Mouse (Mus musculus): ENCODE data around the gene Ust. TPM values are rescaled to one million over a fixed set of nuclear protein-coding genes. Genes with fewer than 3 reads are reported as not detected.

The Ust gene
- total and polyA plus RNA-seq, 2 experiments from 2014 or later, result 8.0 to 14.8 TPM

GRCm38 (mm10) chr10:8468651-8469386 lies 49.8 kb downstream of the Ust start:
- Histone ChIP-seq H3K4me1 (ENCODE audit: insufficient read depth, low read length) (no peaks in the 10 kb centered on the region), H3K4me2 (ENCODE audit: low read depth, low read length) (no peak overlapping the region), H3K36me3 (ENCODE audit: insufficient read depth, low read length) (no peaks in the 10 kb centered on the region), H3K27ac (no peak overlapping the region), H3K27me3 (ENCODE audit: insufficient read depth, low read length) (no peaks in the 10 kb centered on the region), H3K9me3 (ENCODE audit: low read length) (no peaks in the 10 kb centered on the region), H3K9ac (replicated peaks; ENCODE audit: low read length) (no peak overlapping the region), H3K4me3 (ENCODE audit: low read length) (no peak overlapping the region)
- 81% methylated on average over 5 of the region's 5 CpGs for WGBS
- DNase-seq (ENCODE audit: low spot score) (no peak), ATAC-seq (no peak)
- TF ChIP-seq CTCF (IDR thresholded peaks at IDR 0.05; ENCODE audit: low read depth), result no peak

GRCm38 (mm10) chr10:8465918-8466317 lies 52.7 kb downstream of the Ust start:
- no peaks in the 10 kb centered on the region for H3K36me3 ChIP-seq (ENCODE audit: insufficient read depth, low read length)
- no peaks in the 10 kb centered on the region for H3K27me3 ChIP-seq (ENCODE audit: insufficient read depth, low read length)
- H3K4me3 ChIP-seq (ENCODE audit: low read length), result no peak overlapping the region
- no peaks in the 10 kb centered on the region for H3K4me1 ChIP-seq (ENCODE audit: insufficient read depth, low read length)
- H3K9me3 ChIP-seq (ENCODE audit: low read length), result no peaks in the 10 kb centered on the region
- no peak overlapping the region for H3K27ac ChIP-seq
- H3K9ac ChIP-seq (replicated peaks; ENCODE audit: low read length), result no peak overlapping the region
- H3K4me2 ChIP-seq (ENCODE audit: low read depth, low read length), result no peak overlapping the region
- TF ChIP-seq CTCF (IDR thresholded peaks at IDR 0.05; ENCODE audit: low read depth), result no peak
- WGBS, result 76% methylated on average over 3 of the region's 3 CpGs
- DNase-seq (ENCODE audit: low spot score), result no peak
- no peak for ATAC-seq

- Histone ChIP-seq H3K9ac (replicated peaks; ENCODE audit: low read length) (no peak overlapping the region), H3K9me3 (ENCODE audit: low read length) (no peaks in the 10 kb centered on the region), H3K4me1 (ENCODE audit: insufficient read depth, low read length) (no peaks in the 10 kb centered on the region), H3K36me3 (ENCODE audit: insufficient read depth, low read length) (no peaks in the 10 kb centered on the region), H3K27me3 (ENCODE audit: insufficient read depth, low read length) (no peaks in the 10 kb centered on the region), H3K27ac (no peak overlapping the region), H3K4me3 (ENCODE audit: low read length) (no peak overlapping the region), H3K4me2 (ENCODE audit: low read depth, low read length) (no peak overlapping the region)
- ATAC-seq (no peak), DNase-seq (ENCODE audit: low spot score) (no peak)
- TF ChIP-seq CTCF (IDR thresholded peaks at IDR 0.05; ENCODE audit: low read depth), result no peak
- WGBS, result 94% methylated on average over 1 of the region's 1 CpGs
Observed at GRCm38 (mm10) chr10:8465216-8465615, 53.4 kb downstream of the Ust start.

GRCm38 (mm10) chr10:8461372-8461771 lies 57.3 kb downstream of the Ust start:
- TF ChIP-seq CTCF (IDR thresholded peaks at IDR 0.05; ENCODE audit: low read depth), result no peak
- 78% methylated on average over 5 of the region's 5 CpGs for WGBS
- no peaks in the 10 kb centered on the region for H3K4me1 ChIP-seq (ENCODE audit: insufficient read depth, low read length)
- no peaks in the 10 kb centered on the region for H3K36me3 ChIP-seq (ENCODE audit: insufficient read depth, low read length)
- ATAC-seq (no peak), DNase-seq (ENCODE audit: low spot score) (no peak)
- H3K4me2 ChIP-seq (ENCODE audit: low read depth, low read length), result no peak overlapping the region
- no peak overlapping the region for H3K4me3 ChIP-seq (ENCODE audit: low read length)
- H3K9ac ChIP-seq (replicated peaks; ENCODE audit: low read length), result no peak overlapping the region
- H3K27ac ChIP-seq, result no peak overlapping the region
- H3K27me3 ChIP-seq (ENCODE audit: insufficient read depth, low read length), result no peaks in the 10 kb centered on the region
- no peaks in the 10 kb centered on the region for H3K9me3 ChIP-seq (ENCODE audit: low read length)

GRCm38 (mm10) chr10:8454711-8455110 lies 63.9 kb downstream of the Ust start:
- H3K9me3 ChIP-seq (ENCODE audit: low read length), result 0 out of 2 replicates have a peak, but pooled peaks cover 2% of the 10 kb centered on the region
- no peak for ATAC-seq
- no peaks in the 10 kb centered on the region for H3K36me3 ChIP-seq (ENCODE audit: insufficient read depth, low read length)
- no peaks in the 10 kb centered on the region for H3K4me1 ChIP-seq (ENCODE audit: insufficient read depth, low read length)
- 54% methylated on average over 1 of the region's 1 CpGs for WGBS
- no peak for DNase-seq (ENCODE audit: low spot score)
- H3K27me3 ChIP-seq (ENCODE audit: insufficient read depth, low read length), result no peaks in the 10 kb centered on the region
- H3K4me2 ChIP-seq (ENCODE audit: low read depth, low read length), result no peak overlapping the region
- no peak for TF ChIP-seq CTCF (IDR thresholded peaks at IDR 0.05; ENCODE audit: low read depth)
- H3K27ac ChIP-seq, result no peak overlapping the region
- H3K9ac ChIP-seq (replicated peaks; ENCODE audit: low read length), result no peak overlapping the region
- no peak overlapping the region for H3K4me3 ChIP-seq (ENCODE audit: low read length)

GRCm38 (mm10) chr10:8447681-8448080 lies 70.9 kb downstream of the Ust start:
- no peaks in the 10 kb centered on the region for H3K36me3 ChIP-seq (ENCODE audit: insufficient read depth, low read length)
- H3K27me3 ChIP-seq (ENCODE audit: insufficient read depth, low read length), result no peaks in the 10 kb centered on the region
- no peak for TF ChIP-seq CTCF (IDR thresholded peaks at IDR 0.05; ENCODE audit: low read depth)
- H3K4me1 ChIP-seq (ENCODE audit: insufficient read depth, low read length), result no peaks in the 10 kb centered on the region
- H3K4me3 ChIP-seq (ENCODE audit: low read length), result no peak overlapping the region
- no peak overlapping the region for H3K27ac ChIP-seq
- 35% methylated on average over 5 of the region's 5 CpGs for WGBS
- ATAC-seq (no peak), DNase-seq (ENCODE audit: low spot score) (no peak)
- H3K9me3 ChIP-seq (ENCODE audit: low read length), result no peaks in the 10 kb centered on the region
- no peak overlapping the region for H3K4me2 ChIP-seq (ENCODE audit: low read depth, low read length)
- no peak overlapping the region for H3K9ac ChIP-seq (replicated peaks; ENCODE audit: low read length)

- H3K9me3 ChIP-seq (ENCODE audit: low read length), result no peaks in the 10 kb centered on the region
- no peaks in the 10 kb centered on the region for H3K4me1 ChIP-seq (ENCODE audit: insufficient read depth, low read length)
- ATAC-seq (no peak), DNase-seq (ENCODE audit: low spot score) (no peak)
- 36% methylated on average over 4 of the region's 4 CpGs for WGBS
- H3K4me2 ChIP-seq (ENCODE audit: low read depth, low read length), result no peak overlapping the region
- no peaks in the 10 kb centered on the region for H3K36me3 ChIP-seq (ENCODE audit: insufficient read depth, low read length)
- H3K27ac ChIP-seq, result no peak overlapping the region
- no peak overlapping the region for H3K9ac ChIP-seq (replicated peaks; ENCODE audit: low read length)
- TF ChIP-seq CTCF (IDR thresholded peaks at IDR 0.05; ENCODE audit: low read depth), result no peak
- no peak overlapping the region for H3K4me3 ChIP-seq (ENCODE audit: low read length)
- H3K27me3 ChIP-seq (ENCODE audit: insufficient read depth, low read length), result no peaks in the 10 kb centered on the region
Observed at GRCm38 (mm10) chr10:8446972-8447371, 71.7 kb downstream of the Ust start.
